Mouse (Mus musculus): ENCODE measurements at regions not wholly inside any gene's neighbourhood (a gene's known extent, or its start where the extent isn't known, plus 50 kb on each side); places are given as distances from the start of the nearest gene placed in this dataset.
A peak's percentile ranks its signal among the peaks of the same experiment; 100 is the strongest.

- H3K4me3 ChIP-seq (replicated peaks): peak overlapping the region; percentile 65
- no peaks in the 10 kb centered on the region for H3K36me3 ChIP-seq (replicated peaks; ENCODE audit: low read length)
- peaks cover 2% of the 10 kb centered on the region; the same call in 1 of the 2 replicates for H3K9me3 ChIP-seq
- no peak for TF ChIP-seq GATA1 (IDR thresholded peaks at IDR 0.05; ENCODE audit: borderline replicate concordance, low read length)
- H3K4me1 ChIP-seq: peaks cover 47% of the 10 kb centered on the region
- peaks cover 71% of the 10 kb centered on the region for H3K27me3 ChIP-seq (replicated peaks)
Measured at GRCm38 (mm10) chr16:91970461-91970860, 87.6 kb upstream of the Mrps6 start.

- Histone ChIP-seq H3K4me1 (peaks cover 39% of the 10 kb centered on the region), H3K27me3 (replicated peaks) (peaks cover 63% of the 10 kb centered on the region), H3K36me3 (replicated peaks; ENCODE audit: low read length) (no peaks in the 10 kb centered on the region), H3K9me3 (no peaks in the 10 kb centered on the region), H3K4me3 (replicated peaks) (no peak overlapping the region)
- TF ChIP-seq FLI1 (IDR thresholded peaks at IDR 0.05; ENCODE audit: low read length) (no peak), GATA1 (IDR thresholded peaks at IDR 0.05; ENCODE audit: borderline replicate concordance, low read length) (no peak)
Measured at GRCm38 (mm10) chr16:91973183-91973582, 84.9 kb upstream of the Mrps6 start.

- Histone ChIP-seq H3K9me3 (no peaks in the 10 kb centered on the region), H3K27me3 (replicated peaks) (peaks cover 70% of the 10 kb centered on the region), H3K4me1 (peaks cover 15% of the 10 kb centered on the region), H3K36me3 (replicated peaks; ENCODE audit: low read length) (no peaks in the 10 kb centered on the region), H3K4me3 (replicated peaks) (no peak overlapping the region)
- no peak for TF ChIP-seq FLI1 (IDR thresholded peaks at IDR 0.05; ENCODE audit: low read length)
- no peak for TF ChIP-seq GATA1 (IDR thresholded peaks at IDR 0.05; ENCODE audit: borderline replicate concordance, low read length)
Measured at GRCm38 (mm10) chr16:91976194-91976805, 81.8 kb upstream of the Mrps6 start.

- Histone ChIP-seq H3K4me1 (peaks cover 12% of the 10 kb centered on the region), H3K27me3 (replicated peaks) (peaks cover 66% of the 10 kb centered on the region), H3K36me3 (replicated peaks; ENCODE audit: low read length) (no peaks in the 10 kb centered on the region), H3K4me3 (replicated peaks) (no peak overlapping the region), H3K9me3 (0 out of 2 replicates have a peak, but pooled peaks cover 6% of the 10 kb centered on the region)
- TF ChIP-seq FLI1 (IDR thresholded peaks at IDR 0.05; ENCODE audit: low read length) (no peak), GATA1 (IDR thresholded peaks at IDR 0.05; ENCODE audit: borderline replicate concordance, low read length) (no peak)
Measured at GRCm38 (mm10) chr16:91978423-91978822, 79.6 kb upstream of the Mrps6 start.

GRCm38 (mm10) chr16:91978846-91979245 is 79.2 kb upstream of the Mrps6 start:
- TF ChIP-seq FLI1 (IDR thresholded peaks at IDR 0.05; ENCODE audit: low read length) (no peak), GATA1 (IDR thresholded peaks at IDR 0.05; ENCODE audit: borderline replicate concordance, low read length) (no peak)
- H3K4me3 ChIP-seq (replicated peaks): no peak overlapping the region
- peaks cover 64% of the 10 kb centered on the region for H3K27me3 ChIP-seq (replicated peaks)
- H3K36me3 ChIP-seq (replicated peaks; ENCODE audit: low read length): no peaks in the 10 kb centered on the region
- peaks cover 12% of the 10 kb centered on the region for H3K4me1 ChIP-seq
- H3K9me3 ChIP-seq: 0 out of 2 replicates have a peak, but pooled peaks cover 7% of the 10 kb centered on the region

- TF ChIP-seq FLI1 (IDR thresholded peaks at IDR 0.05; ENCODE audit: low read length) (no peak), GATA1 (IDR thresholded peaks at IDR 0.05; ENCODE audit: borderline replicate concordance, low read length) (no peak)
- Histone ChIP-seq H3K27me3 (replicated peaks) (peaks cover 62% of the 10 kb centered on the region), H3K36me3 (replicated peaks; ENCODE audit: low read length) (no peaks in the 10 kb centered on the region), H3K4me1 (peaks cover 12% of the 10 kb centered on the region), H3K4me3 (replicated peaks) (no peak overlapping the region), H3K9me3 (peaks cover 21% of the 10 kb centered on the region)
Measured at GRCm38 (mm10) chr16:91980482-91980881, 77.6 kb upstream of the Mrps6 start.

GRCm38 (mm10) chr16:91985211-91985610 is 72.9 kb upstream of the Mrps6 start:
- TF ChIP-seq GATA1 (IDR thresholded peaks at IDR 0.05; ENCODE audit: borderline replicate concordance, low read length) (no peak), FLI1 (IDR thresholded peaks at IDR 0.05; ENCODE audit: low read length) (no peak)

GRCm38 (mm10) chr16:91989332-91989731 is 68.7 kb upstream of the Mrps6 start:
- peaks cover 32% of the 10 kb centered on the region for H3K9me3 ChIP-seq
- H3K4me3 ChIP-seq (replicated peaks): no peak overlapping the region
- H3K27me3 ChIP-seq (replicated peaks): peaks cover 30% of the 10 kb centered on the region
- TF ChIP-seq GATA1 (IDR thresholded peaks at IDR 0.05; ENCODE audit: borderline replicate concordance, low read length): no peak
- TF ChIP-seq FLI1 (IDR thresholded peaks at IDR 0.05; ENCODE audit: low read length): no peak
- H3K4me1 ChIP-seq: peaks cover 3% of the 10 kb centered on the region; the same call in 1 of the 2 replicates
- H3K36me3 ChIP-seq (replicated peaks; ENCODE audit: low read length): no peaks in the 10 kb centered on the region

More at GRCm38 (mm10) chr16:91985211-91985610, 72.9 kb upstream of the Mrps6 start:
- Histone ChIP-seq H3K36me3 (replicated peaks; ENCODE audit: low read length) (no peaks in the 10 kb centered on the region), H3K4me1 (peaks cover 9% of the 10 kb centered on the region), H3K27me3 (replicated peaks) (peaks cover 40% of the 10 kb centered on the region), H3K4me3 (replicated peaks) (no peak overlapping the region), H3K9me3 (peaks cover 35% of the 10 kb centered on the region)

GRCm38 (mm10) chr16:91995459-91996190 is 62.4 kb upstream of the Mrps6 start:
- peaks cover 6% of the 10 kb centered on the region for H3K4me1 ChIP-seq
- H3K27me3 ChIP-seq (replicated peaks): peaks cover 49% of the 10 kb centered on the region
- H3K9me3 ChIP-seq: peaks cover 11% of the 10 kb centered on the region
- H3K4me3 ChIP-seq (replicated peaks): no peak overlapping the region
- no peaks in the 10 kb centered on the region for H3K36me3 ChIP-seq (replicated peaks; ENCODE audit: low read length)
- TF ChIP-seq FLI1 (IDR thresholded peaks at IDR 0.05; ENCODE audit: low read length) (no peak), GATA1 (IDR thresholded peaks at IDR 0.05; ENCODE audit: borderline replicate concordance, low read length) (no peak)

GRCm38 (mm10) chr16:92007351-92007750 is 50.7 kb upstream of the Mrps6 start:
- no peak overlapping the region for H3K4me3 ChIP-seq (replicated peaks)
- H3K27me3 ChIP-seq (replicated peaks): peaks cover 11% of the 10 kb centered on the region
- H3K4me1 ChIP-seq: no peaks in the 10 kb centered on the region
- no peaks in the 10 kb centered on the region for H3K36me3 ChIP-seq (replicated peaks; ENCODE audit: low read length)
- H3K9me3 ChIP-seq: peaks cover 26% of the 10 kb centered on the region
- TF ChIP-seq FLI1 (IDR thresholded peaks at IDR 0.05; ENCODE audit: low read length) (no peak), GATA1 (IDR thresholded peaks at IDR 0.05; ENCODE audit: borderline replicate concordance, low read length) (no peak)

Measured in megakaryocyte, embryonic 14.5 days (primary cell).